Comparison of ENCODE assay signal across 7 mouse cellular contexts in genomic region chr6:100327050-100327449, GRCm38 (mm10). TPM values are rescaled to one million over a fixed set of nuclear protein-coding genes. Genes with fewer than 3 reads are reported as not detected.
DNase-seq lines count a peak whose midpoint lies in the region; ATAC-seq lines count a peak whose summit lies in the region.

No protein-coding gene starts in this region.

- ATAC-seq in granulocyte monocyte progenitor cell, adult 5-6 weeks (replicated peaks; ENCODE audit: poor library complexity, severe bottlenecking), result 0 out of 2 replicates have a peak, but pooled peaks have one; percentile 28

- peak; percentile 100 for DNase-seq in adipocyte (ENCODE audit: low spot score)
- DNase-seq in cerebellum, adult 11-12 months, result peak; percentile 21
- peak; percentile 55 to 65 for DNase-seq in layer of hippocampus, adult 8-10 months (ENCODE audit: low spot score in 2 of 2)
- DNase-seq in lung, postnatal 4 days, result peak; percentile 73 to 82
- no peak for DNase-seq in thymus, postnatal 4 days
- no peak for DNase-seq in retina, embryonic 14.5 days (ENCODE audit: low spot score)

RNA-seq across cellular contexts. Expression of gene Rybp, which starts 39.8 kb away (rescaled TPM):
- total RNA-seq in granulocyte monocyte progenitor cell, adult 5-6 weeks (2014; fragmentation: Nextera tagmentation), result 19.6 and 27.4 TPM in 2 replicates
- total RNA-seq in granulocyte monocyte progenitor cell, adult 5-6 weeks (2017), result 18.9 and 22.1 TPM in 2 replicates
- 10 to 100 TPM; 45.7 to 51.8 (median 48.0) TPM for total RNA-seq in layer of hippocampus, adult 8-10 months (2022)

Comparison
In these comparisons a context has a peak if more than half of its experiments do, and no peak if none do; other contexts are left out.
1. DNase-seq: peak in adipocyte (single experiment), cerebellum, adult 11-12 months (single experiment), layer of hippocampus, adult 8-10 months (2 of 2) and lung, postnatal 4 days (2 of 2); none in thymus, postnatal 4 days (single experiment) and retina, embryonic 14.5 days (single experiment).